Mouse (Mus musculus) liver, embryonic 16.5 days (tissue): ENCODE measurements around the gene Rxylt1. TPM values are rescaled to one million over a fixed set of nuclear protein-coding genes. Genes with fewer than 3 reads are reported as not detected.
A peak's percentile ranks its signal among the peaks of the same experiment; 100 is the strongest.

Experiments
- ATAC-seq: fragments of 200-750 bp; cut with Nextera tagmentation; 2 replicates; pipeline ENCODE4 v1.8.0; 2017; ENCODE audit warnings: low read depth, mild to moderate bottlenecking, moderate number of reproducible peaks, moderate library complexity
- H3K27ac ChIP-seq: fragments of 300-500 bp; sonication (generic); 2 replicates; pipeline ENCODE4 v1.5.1; 2014; ENCODE audit warnings: mild to moderate bottlenecking, low read length
- H3K27me3 ChIP-seq: fragments of 300-500 bp; sonication (generic); 2 replicates; pipeline ENCODE4 v1.6.1; 2014; ENCODE audit warnings: low read depth, low read length, mixed read lengths; ENCODE audit not compliant: control insufficient read depth, insufficient read depth
- H3K36me3 ChIP-seq: fragments of 300-500 bp; sonication (generic); 2 replicates; pipeline ENCODE4 v1.6.1; 2014; ENCODE audit warnings: mild to moderate bottlenecking; ENCODE audit not compliant: control insufficient read depth, insufficient read depth
- H3K4me1 ChIP-seq: fragments of 300-500 bp; sonication (generic); 2 replicates; pipeline ENCODE4 v1.6.1; 2014; ENCODE audit warnings: low read depth, low read length, mixed read lengths; ENCODE audit not compliant: control insufficient read depth
- H3K4me2 ChIP-seq: fragments of 300-500 bp; sonication (generic); 2 replicates; pipeline ENCODE4 v1.6.1; 2014; ENCODE audit warnings: low read depth, low read length, mixed read lengths
- H3K4me3 ChIP-seq: fragments of 300-500 bp; sonication (generic); 2 replicates; pipeline ENCODE4 v1.5.1; 2014; ENCODE audit warnings: low read depth, mild to moderate bottlenecking, low read length
- H3K9ac ChIP-seq: fragments of 300-500 bp; sonication (generic); 2 replicates; pipeline ENCODE4 v1.6.1; 2014; ENCODE audit warnings: low read depth, low read length
- H3K9me3 ChIP-seq: fragments of 300-500 bp; sonication (generic); replicated peaks from 2 replicates; pipeline ENCODE4 v1.6.1; 2016; ENCODE audit warnings: low read length; ENCODE audit not compliant: control insufficient read depth
- WGBS: fragments of 180-500 bp; shearing (Covaris S2); extraction: QIAGEN DNeasy Blood & Tissue Kit; methylation state at CpG from one replicate; pipeline ENCODE4 v1.1.7; 2014; ENCODE audit not compliant: insufficient replicate concordance; 5-methylcytosine and 5-hydroxymethylcytosine counted together
- polyA plus RNA-seq: library from polyadenylated mRNA; unstranded; fragments of >200 nt; fragmentation: Nextera tagmentation; extraction: Ambion mirVana; gene quantifications from 2 replicates; pipeline ENCODE4 v1.2.1, GENCODE M21; 2015

Gene Rxylt1
- 9.9 and 11.4 TPM in 2 replicates for polyA plus RNA-seq

DNA sequence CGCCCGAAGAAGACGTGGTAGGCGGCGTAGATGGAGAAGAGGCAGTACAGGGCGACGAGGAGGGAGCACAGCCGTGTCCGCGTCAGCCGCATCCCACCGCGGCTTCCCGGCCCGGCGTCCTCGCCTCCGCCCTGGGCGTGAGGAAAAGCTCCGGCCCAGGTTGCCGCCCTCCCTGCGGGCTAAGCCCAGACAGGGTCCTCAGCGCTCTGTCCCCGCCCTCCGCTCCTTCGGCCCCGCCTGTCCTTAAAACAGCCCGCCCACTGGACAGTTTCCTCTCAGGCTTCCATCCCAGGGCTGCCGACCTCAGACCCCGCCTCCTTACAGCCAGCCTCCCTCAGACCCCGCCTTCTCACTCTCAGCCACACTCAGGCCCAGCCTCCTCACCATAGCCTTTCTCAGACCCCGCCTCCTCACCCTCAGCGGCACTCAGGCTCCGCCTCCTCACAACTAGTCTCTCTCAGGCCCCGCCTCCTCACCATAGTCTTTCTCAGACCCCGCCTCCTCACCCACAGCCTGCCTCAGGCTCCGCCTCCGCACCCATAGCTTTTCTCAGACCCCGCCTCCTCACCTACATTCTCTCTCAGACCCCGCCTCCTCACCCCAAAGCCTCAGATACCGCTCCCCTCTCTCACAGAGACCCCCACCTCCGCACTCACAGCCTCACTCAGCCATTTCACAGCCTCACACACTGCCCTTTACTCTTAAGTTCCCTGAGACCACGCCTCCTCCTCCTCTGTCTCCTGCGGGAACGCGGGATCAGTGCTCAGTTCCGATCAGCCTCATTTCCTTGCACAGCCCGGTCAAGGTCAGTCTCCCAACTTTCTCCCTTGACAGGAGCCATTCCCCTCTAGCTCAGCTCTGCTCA, at the start of gene Rxylt1:
Gene Rxylt1 (minus strand): TSS at position 392 of the 865 bp plus-strand sequence.
- WGBS: 2% methylated on average over 47 of the region's 48 CpGs
- Histone ChIP-seq H3K27ac (peak within 1 kb of the TSS; percentile 71), H3K4me2 (peak within 1 kb of the TSS; percentile 96), H3K4me1 (peaks cover 3% of the 10 kb centered on the region), H3K4me3 (peak within 1 kb of the TSS; percentile 67), H3K27me3 (no peaks in the 10 kb centered on the region), H3K9ac (peak within 1 kb of the TSS; percentile 69), H3K9me3 (no peaks in the 10 kb centered on the region), H3K36me3 (no peaks in the 10 kb centered on the region)
- peak; percentile 95 for ATAC-seq

- ATAC-seq: no peak
- no peaks in the 10 kb centered on the region for H3K27me3 ChIP-seq
- no peak overlapping the region for H3K27ac ChIP-seq
- WGBS: 81% methylated on average over 21 of the region's 21 CpGs
- no peaks in the 10 kb centered on the region for H3K9me3 ChIP-seq
- no peaks in the 10 kb centered on the region for H3K4me1 ChIP-seq
- no peak overlapping the region for H3K9ac ChIP-seq
- H3K4me3 ChIP-seq: no peak overlapping the region
- H3K4me2 ChIP-seq: no peak overlapping the region
- no peaks in the 10 kb centered on the region for H3K36me3 ChIP-seq
These were observed 24.3 kb upstream of the Rxylt1 start for GRCm38 (mm10) chr10:122121290-122121970.

DNA sequence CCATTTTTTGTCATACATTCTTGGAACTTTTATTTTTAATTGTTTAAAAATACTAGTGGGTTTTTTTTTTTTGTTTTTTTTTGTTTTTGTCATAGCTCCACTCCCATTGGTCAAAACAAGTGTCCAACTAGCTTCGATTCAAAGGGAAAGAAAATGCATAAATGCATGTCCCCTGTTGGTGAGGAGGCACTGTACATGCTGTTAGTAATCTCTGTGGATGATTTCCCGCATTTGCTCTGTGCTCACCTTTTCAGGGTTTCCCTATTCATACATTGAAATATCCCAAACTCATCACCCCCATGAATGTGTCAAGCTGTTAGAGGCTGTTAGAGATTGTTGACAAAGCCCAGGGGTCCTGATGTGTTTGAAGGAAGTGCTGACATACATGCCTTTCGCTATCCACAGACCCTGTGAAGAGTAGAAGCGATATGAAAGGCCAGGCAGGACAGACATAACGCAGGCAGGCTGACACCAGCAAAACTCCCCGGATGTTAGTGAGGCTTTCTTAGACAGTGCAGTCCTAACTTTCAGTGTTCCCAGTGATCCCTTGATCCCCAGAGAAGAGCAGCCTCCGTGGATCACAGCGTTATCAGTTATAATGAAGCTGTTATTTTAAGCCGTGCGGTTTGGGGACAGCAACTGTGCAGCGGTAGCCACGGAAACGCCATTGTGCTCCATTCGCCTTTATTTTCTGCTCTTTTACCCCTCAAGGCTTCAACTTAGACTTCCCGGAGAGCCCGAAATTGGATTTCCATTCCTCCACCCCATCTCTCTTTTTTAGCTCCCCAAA, 23.5 kb upstream of the Rxylt1 start:
- H3K4me3 ChIP-seq: no peak overlapping the region
- no peak for ATAC-seq
- no peaks in the 10 kb centered on the region for H3K4me1 ChIP-seq
- no peak overlapping the region for H3K4me2 ChIP-seq
- no peak overlapping the region for H3K27ac ChIP-seq
- H3K9me3 ChIP-seq: no peaks in the 10 kb centered on the region
- WGBS: 75% methylated on average over 16 of the region's 16 CpGs
- no peak overlapping the region for H3K9ac ChIP-seq
- no peaks in the 10 kb centered on the region for H3K27me3 ChIP-seq
- H3K36me3 ChIP-seq: no peaks in the 10 kb centered on the region

- Histone ChIP-seq H3K27ac (no peak overlapping the region), H3K4me2 (no peak overlapping the region), H3K9me3 (no peaks in the 10 kb centered on the region), H3K9ac (no peak overlapping the region), H3K4me3 (no peak overlapping the region), H3K36me3 (no peaks in the 10 kb centered on the region), H3K4me1 (no peaks in the 10 kb centered on the region), H3K27me3 (no peaks in the 10 kb centered on the region)
- ATAC-seq: no peak
- 23% methylated on average over 6 of the region's 6 CpGs for WGBS
These were observed 22.3 kb upstream of the Rxylt1 start for GRCm38 (mm10) chr10:122119451-122119850.

DNA sequence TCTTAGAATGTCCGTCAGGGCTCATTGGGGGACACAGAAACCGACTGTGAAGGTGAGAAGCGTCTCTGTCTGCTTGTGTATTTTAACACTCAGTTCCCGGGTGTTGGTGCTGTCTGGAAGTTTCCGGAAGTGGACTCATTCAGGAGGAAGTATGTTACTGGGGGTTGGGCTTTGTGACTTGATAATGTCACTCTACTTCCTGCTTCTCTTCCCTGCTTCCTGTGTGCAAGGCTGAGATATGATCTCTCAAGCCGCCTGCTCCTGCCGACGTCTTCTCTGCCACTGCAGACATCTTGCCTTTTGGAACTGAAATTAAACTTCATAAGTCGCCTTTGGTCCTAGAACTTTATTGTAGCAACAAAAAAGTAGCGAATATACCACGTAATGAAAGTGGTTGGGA, 19.5 kb upstream of the Rxylt1 start:
- H3K27ac ChIP-seq: no peak overlapping the region
- H3K4me3 ChIP-seq: no peak overlapping the region
- no peaks in the 10 kb centered on the region for H3K36me3 ChIP-seq
- no peak for ATAC-seq
- H3K27me3 ChIP-seq: no peaks in the 10 kb centered on the region
- no peaks in the 10 kb centered on the region for H3K4me1 ChIP-seq
- H3K9ac ChIP-seq: no peak overlapping the region
- H3K4me2 ChIP-seq: no peak overlapping the region
- no peaks in the 10 kb centered on the region for H3K9me3 ChIP-seq
- 33% methylated on average over 11 of the region's 11 CpGs for WGBS

DNA sequence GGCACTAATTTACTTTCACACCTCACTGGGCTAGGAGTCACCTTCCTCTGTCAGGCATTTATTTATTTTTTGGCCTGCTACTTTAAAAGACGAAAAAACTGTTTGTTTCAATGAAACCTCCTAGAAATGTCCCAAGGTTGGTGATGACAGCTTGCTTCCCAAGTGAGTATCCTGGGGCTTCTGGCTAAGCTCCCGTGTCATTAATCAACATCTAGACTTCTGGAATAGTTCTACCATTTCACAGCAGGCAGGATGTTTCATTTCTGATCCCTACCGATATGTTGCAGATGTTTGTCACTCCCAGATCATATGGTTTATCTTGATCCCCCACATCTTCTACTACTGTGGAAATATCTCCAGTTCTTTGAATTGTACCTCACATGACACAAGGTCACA, 9.5 kb upstream of the Rxylt1 start:
- no peak overlapping the region for H3K4me2 ChIP-seq
- no peaks in the 10 kb centered on the region for H3K27me3 ChIP-seq
- H3K9me3 ChIP-seq: no peaks in the 10 kb centered on the region
- no peak overlapping the region for H3K27ac ChIP-seq
- WGBS: 59% methylated on average over 3 of the region's 3 CpGs
- H3K4me3 ChIP-seq: no peak overlapping the region
- no peaks in the 10 kb centered on the region for H3K4me1 ChIP-seq
- ATAC-seq: no peak
- H3K9ac ChIP-seq: no peak overlapping the region
- no peaks in the 10 kb centered on the region for H3K36me3 ChIP-seq

DNA sequence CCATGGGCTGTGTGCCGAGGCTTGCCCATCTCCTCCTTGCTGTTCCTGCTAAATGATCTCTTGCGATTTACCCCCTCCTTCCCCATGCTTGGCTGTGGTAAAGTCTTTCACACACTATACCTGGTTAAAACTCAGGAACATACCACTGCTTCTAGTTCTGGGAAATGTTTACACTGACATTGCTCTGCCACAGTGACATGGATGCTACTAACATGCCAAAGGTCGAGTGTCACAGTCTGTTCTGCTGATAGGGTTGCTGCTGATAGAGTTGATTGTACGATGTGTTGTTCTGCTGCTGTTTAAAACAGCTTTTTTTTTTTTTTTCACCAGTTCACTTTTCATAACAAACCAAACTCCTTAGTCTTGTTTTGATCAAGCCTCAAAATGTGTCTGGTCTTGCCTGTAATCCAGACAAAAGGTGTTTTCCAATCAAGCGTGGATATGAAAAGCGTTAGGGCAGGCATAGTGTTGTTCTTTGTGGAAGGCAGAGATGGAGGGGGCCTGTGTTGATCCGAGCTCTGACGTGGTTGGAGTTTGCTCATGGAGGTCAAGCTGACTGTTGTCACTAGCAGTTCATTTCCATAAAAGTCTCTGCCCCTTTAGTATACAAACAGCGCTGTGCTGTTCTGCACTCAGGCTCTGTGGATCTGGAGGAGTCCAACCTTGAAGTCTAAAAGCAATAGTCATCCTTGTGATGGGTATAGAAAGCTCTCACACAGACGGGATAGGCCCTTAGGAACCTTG, 8.9 kb upstream of the Rxylt1 start:
- no peaks in the 10 kb centered on the region for H3K9me3 ChIP-seq
- no peak overlapping the region; the same call in 1 of the 2 replicates for H3K27ac ChIP-seq
- peak; percentile 53 for ATAC-seq
- no peaks in the 10 kb centered on the region for H3K36me3 ChIP-seq
- 52% methylated on average over 10 of the region's 10 CpGs for WGBS
- H3K4me3 ChIP-seq: no peak overlapping the region
- no peak overlapping the region for H3K4me2 ChIP-seq
- no peak overlapping the region for H3K9ac ChIP-seq
- H3K27me3 ChIP-seq: no peaks in the 10 kb centered on the region
- H3K4me1 ChIP-seq: no peaks in the 10 kb centered on the region

DNA sequence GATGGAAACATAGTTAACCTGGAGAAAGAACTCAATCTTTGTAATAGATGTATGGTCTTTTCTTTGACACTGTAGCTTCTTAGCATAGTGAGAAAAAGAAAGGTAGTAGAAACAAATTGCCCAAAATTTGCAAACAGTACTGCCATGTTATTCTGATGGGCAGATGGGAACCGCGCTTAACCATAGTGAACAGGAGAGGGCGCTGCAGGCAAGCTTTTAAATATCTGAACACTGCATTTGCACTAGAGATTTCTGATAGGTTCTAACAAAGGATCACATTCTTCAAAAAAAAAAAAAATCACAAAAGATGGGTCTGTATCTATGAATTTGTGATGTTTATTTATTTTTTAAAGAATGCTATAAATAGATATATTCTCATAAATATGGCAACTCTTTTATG, 8.2 kb upstream of the Rxylt1 start:
- WGBS: under 1% methylated on average over 3 of the region's 3 CpGs
- ATAC-seq: no peak

More for the DNA sequence above, 8.2 kb upstream of the Rxylt1 start:
- no peaks in the 10 kb centered on the region for H3K4me1 ChIP-seq
- H3K4me2 ChIP-seq: no peak overlapping the region
- no peaks in the 10 kb centered on the region for H3K9me3 ChIP-seq
- no peaks in the 10 kb centered on the region for H3K27me3 ChIP-seq
- no peak overlapping the region for H3K9ac ChIP-seq
- H3K4me3 ChIP-seq: no peak overlapping the region
- no peak overlapping the region for H3K27ac ChIP-seq
- no peaks in the 10 kb centered on the region for H3K36me3 ChIP-seq
